8 mouse cellular contexts compared by ENCODE assay signal in the genomic region with DNA sequence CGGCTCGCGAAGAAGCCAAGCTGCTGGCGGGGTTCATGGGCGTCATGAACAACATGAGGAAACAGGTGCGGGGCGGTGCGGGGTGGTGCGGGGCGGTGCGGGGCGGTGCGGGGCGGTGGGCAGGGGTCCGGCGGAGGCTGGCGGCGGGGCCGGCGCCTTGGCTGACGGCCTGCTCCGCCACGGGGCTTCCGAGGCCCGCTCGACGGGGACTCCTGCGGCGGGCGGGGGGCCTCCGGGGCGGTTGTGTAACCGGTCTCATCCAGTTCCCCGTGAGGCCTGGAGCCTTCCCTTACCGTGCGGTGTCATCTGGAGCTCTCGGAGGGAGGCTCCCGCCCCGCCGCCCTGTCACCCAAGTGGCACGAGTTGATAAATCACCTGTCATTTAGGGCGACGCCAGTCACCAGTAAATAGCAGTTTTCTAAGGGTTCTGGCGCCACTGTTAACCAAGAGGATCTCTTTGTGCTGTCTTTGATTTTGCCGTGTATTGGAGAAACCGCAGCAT. TPM values are rescaled to one million over a fixed set of nuclear protein-coding genes. Genes with fewer than 3 reads are reported as not detected.
DNase-seq lines count a peak whose midpoint lies in the region; ATAC-seq and TF ChIP-seq lines count a peak whose summit lies in the region.

No protein-coding gene starts in this region.

- no peaks in the 10 kb centered on the region for H3K27me3 ChIP-seq in hindbrain, postnatal 0 days (ENCODE audit: insufficient read depth, low read length)

- peak; percentile 49 for DNase-seq in ZHBTc4 (ENCODE audit: low read depth, low spot score)
- DNase-seq in cerebellum, postnatal 25 days, result peak; percentile 78 to 84
- peak; percentile 64 for DNase-seq in gastrocnemius, adult 18-20 months (ENCODE audit: low spot score)
- DNase-seq in hindbrain, postnatal 0 days (ENCODE audit: low spot score), result peak; percentile 80
- DNase-seq in left cerebral cortex, adult 8-10 months (ENCODE audit: low spot score in 2 of 2), result peak; percentile 40 to 50
- DNase-seq in right cerebral cortex, adult 18-20 months, result peak; percentile 76
- peak; percentile 37 for DNase-seq in urinary bladder, adult 2 months (ENCODE audit: low spot score)

- peak; percentile 89 for ATAC-seq in hindbrain, postnatal 0 days

- no peaks in the 10 kb centered on the region for H3K9me3 ChIP-seq in hindbrain, postnatal 0 days (ENCODE audit: low read length)

- H3K4me1 ChIP-seq in hindbrain, postnatal 0 days (ENCODE audit: insufficient read depth, low read length), result no peaks in the 10 kb centered on the region

- H3K79me2 ChIP-seq in macrophage (ENCODE audit: inconsistent target), result peaks cover 39% of the 10 kb centered on the region; the same call in 1 of the 2 replicates

- peak overlapping the region; percentile 74 for H3K4me3 ChIP-seq in hindbrain, postnatal 0 days (ENCODE audit: low read length)
- H3K4me3 ChIP-seq in macrophage (ENCODE audit: inconsistent target), result peak overlapping the region; percentile 46

- peak overlapping the region; percentile 94 for H3K27ac ChIP-seq in hindbrain, postnatal 0 days
- no peak overlapping the region for H3K27ac ChIP-seq in macrophage

- peak overlapping the region; percentile 80 for H3K9ac ChIP-seq in hindbrain, postnatal 0 days (replicated peaks; ENCODE audit: low read length)

- WGBS in hindbrain, postnatal 0 days, result 1% methylated on average over 36 of the region's 46 CpGs
- under 1% methylated on average over 26 of the region's 46 CpGs for WGBS in macrophage (ENCODE audit: missing documents)

- H3K36me3 ChIP-seq in hindbrain, postnatal 0 days (ENCODE audit: insufficient read depth, low read length), result no peaks in the 10 kb centered on the region
- H3K36me3 ChIP-seq in macrophage (ENCODE audit: inconsistent target), result no peaks in the 10 kb centered on the region

- peak overlapping the region; percentile 68 for H3K4me2 ChIP-seq in hindbrain, postnatal 0 days (ENCODE audit: low read depth, low read length)

- TF ChIP-seq CTCF in hindbrain, postnatal 0 days (IDR thresholded peaks at IDR 0.05; ENCODE audit: low read depth), result no peak

RNA-seq across cellular contexts. Expression of gene Klhl7, which starts 0.5 kb away (rescaled TPM):
- 10 to 100 TPM; 35.8 to 37.1 TPM for total RNA-seq in gastrocnemius, adult 18-20 months (2021)
- 101 and 127 TPM in 2 replicates for total RNA-seq in hindbrain, postnatal 0 days (2014; rRNA removed)
- polyA plus RNA-seq in hindbrain, postnatal 0 days (2015; fragmentation: Nextera tagmentation; extraction: Ambion mirVana), result 106 and 109 TPM in 2 replicates
- 10 to 100 TPM; 88.6 to 92.3 (median 89.5) TPM for total RNA-seq in left cerebral cortex, adult 8-10 months (2022)
- 10 to 100 TPM in 20 of 26 experiments, 1 to 10 TPM in 6; 4.6 to 31.4 (median 18.0) TPM for total RNA-seq in macrophage (2018; cell fraction: chromatin; rRNA removed)
- total RNA-seq in macrophage (2018; cell fraction: cytosol; rRNA removed), result 10 to 100 TPM in 22 of 26 experiments, 1 to 10 TPM in 4; 7.2 to 20.8 (median 12.6) TPM
- total RNA-seq in macrophage (2018; cell fraction: nucleus; rRNA removed), result 10 to 100 TPM in 22 of 26 experiments, 1 to 10 TPM in 4; 6.8 to 31.8 (median 14.6) TPM
- 17.4 to 22.2 TPM (median 17.4 TPM) in 3 replicates for polyA plus RNA-seq in macrophage (2018)
- polyA plus RNA-seq in urinary bladder, adult 2 months (2012; rRNA removed), result 30.1 and 30.8 TPM in 2 replicates
